Mouse (Mus musculus): ENCODE data around the gene Slc9a3r1. TPM values are rescaled to one million over a fixed set of nuclear protein-coding genes. Genes with fewer than 3 reads are reported as not detected.

Gene Slc9a3r1
- polyA plus RNA-seq, 1 experiment from 2014 or later: 60.5 TPM

GRCm38 (mm10) chr11:115161578-115162204, 1.4 kb upstream of the Slc9a3r1 start:
- ATAC-seq (ENCODE audit: low FRiP score): no peak
- WGBS: 65% methylated on average over 9 of the region's 9 CpGs
- peaks cover 55% of the 10 kb centered on the region for H3K27me3 ChIP-seq (ENCODE audit: control insufficient read depth, insufficient read depth, low read length)

GRCm38 (mm10) chr11:115162205-115162601, 938 bp upstream of the Slc9a3r1 start:
- Histone ChIP-seq H3K27ac (0 out of 2 replicates have a peak overlapping the region, but pooled peaks have one; percentile 48), H3K27me3 (ENCODE audit: control insufficient read depth, insufficient read depth, low read length) (peaks cover 51% of the 10 kb centered on the region)
- 24% methylated on average over 9 of the region's 9 CpGs for WGBS

More at GRCm38 (mm10) chr11:115161578-115162204, 1.4 kb upstream of the Slc9a3r1 start:
- Histone ChIP-seq H3K4me2 (replicated peaks) (no peak overlapping the region), H3K4me1 (replicated peaks; ENCODE audit: control insufficient read depth, insufficient read depth, low read length) (peaks cover 13% of the 10 kb centered on the region; the same call in 1 of the 2 replicates), H3K36me3 (replicated peaks; ENCODE audit: control insufficient read depth, insufficient read depth) (no peaks in the 10 kb centered on the region), H3K4me3 (replicated peaks; ENCODE audit: low read length) (no peak overlapping the region), H3K27ac (no peak overlapping the region), H3K9me3 (ENCODE audit: control insufficient read depth, low read length) (no peaks in the 10 kb centered on the region), H3K9ac (no peak overlapping the region)
- DNase-seq (ENCODE audit: low spot score): no peak

GRCm38 (mm10) chr11:115163568-115164150, 518 bp downstream of the Slc9a3r1 start:
- under 1% methylated on average over 47 of the region's 47 CpGs for WGBS
- H3K36me3 ChIP-seq (replicated peaks; ENCODE audit: control insufficient read depth, insufficient read depth): no peaks in the 10 kb centered on the region
- peak overlapping the region; percentile 20; the same call in 1 of the 2 replicates for H3K27ac ChIP-seq
- H3K9ac ChIP-seq: peak overlapping the region; percentile 60
- no peaks in the 10 kb centered on the region for H3K9me3 ChIP-seq (ENCODE audit: control insufficient read depth, low read length)
- H3K4me3 ChIP-seq (replicated peaks; ENCODE audit: low read length): peak overlapping the region; percentile 56
- peaks cover 13% of the 10 kb centered on the region; the same call in 1 of the 2 replicates for H3K4me1 ChIP-seq (replicated peaks; ENCODE audit: control insufficient read depth, insufficient read depth, low read length)
- H3K27me3 ChIP-seq (ENCODE audit: control insufficient read depth, insufficient read depth, low read length): peaks cover 51% of the 10 kb centered on the region
- peak overlapping the region; percentile 72 for H3K4me2 ChIP-seq (replicated peaks)
- DNase-seq (ENCODE audit: low spot score): no peak
- no peak; the same call in 1 of the 2 replicates for ATAC-seq (ENCODE audit: low FRiP score)

More at GRCm38 (mm10) chr11:115162205-115162601, 938 bp upstream of the Slc9a3r1 start:
- no peaks in the 10 kb centered on the region for H3K36me3 ChIP-seq (replicated peaks; ENCODE audit: control insufficient read depth, insufficient read depth)
- H3K9me3 ChIP-seq (ENCODE audit: control insufficient read depth, low read length): no peaks in the 10 kb centered on the region
- no peak overlapping the region for H3K9ac ChIP-seq
- H3K4me2 ChIP-seq (replicated peaks): peak overlapping the region; percentile 72
- peaks cover 13% of the 10 kb centered on the region; the same call in 1 of the 2 replicates for H3K4me1 ChIP-seq (replicated peaks; ENCODE audit: control insufficient read depth, insufficient read depth, low read length)
- no peak for DNase-seq (ENCODE audit: low spot score)
- H3K4me3 ChIP-seq (replicated peaks; ENCODE audit: low read length): peak overlapping the region; percentile 56; the same call in 1 of the 2 replicates
- no peak for ATAC-seq (ENCODE audit: low FRiP score)

- H3K9ac ChIP-seq: peak overlapping the region; percentile 60
- H3K27me3 ChIP-seq (ENCODE audit: control insufficient read depth, insufficient read depth, low read length): peaks cover 51% of the 10 kb centered on the region
- H3K4me3 ChIP-seq (replicated peaks; ENCODE audit: low read length): peak overlapping the region; percentile 56
- H3K4me1 ChIP-seq (replicated peaks; ENCODE audit: control insufficient read depth, insufficient read depth, low read length): peaks cover 13% of the 10 kb centered on the region; the same call in 1 of the 2 replicates
- 0% methylated on average over 14 of the region's 14 CpGs for WGBS
- no peaks in the 10 kb centered on the region for H3K9me3 ChIP-seq (ENCODE audit: control insufficient read depth, low read length)
- peak overlapping the region; percentile 72 for H3K4me2 ChIP-seq (replicated peaks)
- H3K27ac ChIP-seq: no peak overlapping the region
- no peak for DNase-seq (ENCODE audit: low spot score)
- no peaks in the 10 kb centered on the region for H3K36me3 ChIP-seq (replicated peaks; ENCODE audit: control insufficient read depth, insufficient read depth)
- ATAC-seq (ENCODE audit: low FRiP score): no peak
Measured at GRCm38 (mm10) chr11:115164341-115164975, 1.3 kb downstream of the Slc9a3r1 start.

GRCm38 (mm10) chr11:115164976-115165374, 1.8 kb downstream of the Slc9a3r1 start:
- ATAC-seq (ENCODE audit: low FRiP score) (no peak), DNase-seq (ENCODE audit: low spot score) (no peak)
- peak overlapping the region; percentile 60; the same call in 1 of the 2 replicates for H3K9ac ChIP-seq
- WGBS: 0% methylated on average over 9 of the region's 9 CpGs
- no peaks in the 10 kb centered on the region for H3K9me3 ChIP-seq (ENCODE audit: control insufficient read depth, low read length)
- peak overlapping the region; percentile 72 for H3K4me2 ChIP-seq (replicated peaks)
- no peak overlapping the region for H3K27ac ChIP-seq
- H3K4me1 ChIP-seq (replicated peaks; ENCODE audit: control insufficient read depth, insufficient read depth, low read length): peaks cover 13% of the 10 kb centered on the region; the same call in 1 of the 2 replicates
- no peaks in the 10 kb centered on the region for H3K36me3 ChIP-seq (replicated peaks; ENCODE audit: control insufficient read depth, insufficient read depth)
- H3K27me3 ChIP-seq (ENCODE audit: control insufficient read depth, insufficient read depth, low read length): peaks cover 51% of the 10 kb centered on the region
- H3K4me3 ChIP-seq (replicated peaks; ENCODE audit: low read length): peak overlapping the region; percentile 56

GRCm38 (mm10) chr11:115166776-115167175, 3.6 kb downstream of the Slc9a3r1 start:
- Histone ChIP-seq H3K9me3 (ENCODE audit: control insufficient read depth, low read length) (no peaks in the 10 kb centered on the region), H3K4me1 (replicated peaks; ENCODE audit: control insufficient read depth, insufficient read depth, low read length) (peaks cover 13% of the 10 kb centered on the region; the same call in 1 of the 2 replicates), H3K36me3 (replicated peaks; ENCODE audit: control insufficient read depth, insufficient read depth) (no peaks in the 10 kb centered on the region), H3K9ac (no peak overlapping the region), H3K27me3 (ENCODE audit: control insufficient read depth, insufficient read depth, low read length) (peaks cover 43% of the 10 kb centered on the region), H3K4me2 (replicated peaks) (no peak overlapping the region), H3K27ac (no peak overlapping the region), H3K4me3 (replicated peaks; ENCODE audit: low read length) (no peak overlapping the region)
- 97% methylated on average over 3 of the region's 3 CpGs for WGBS
- ATAC-seq (ENCODE audit: low FRiP score) (no peak), DNase-seq (ENCODE audit: low spot score) (no peak)

GRCm38 (mm10) chr11:115167631-115168249, 4.6 kb downstream of the Slc9a3r1 start:
- DNase-seq (ENCODE audit: low spot score) (no peak), ATAC-seq (ENCODE audit: low FRiP score) (no peak)
- WGBS: 90% methylated on average over 8 of the region's 8 CpGs
- peaks cover 33% of the 10 kb centered on the region for H3K27me3 ChIP-seq (ENCODE audit: control insufficient read depth, insufficient read depth, low read length)
- H3K9me3 ChIP-seq (ENCODE audit: control insufficient read depth, low read length): no peaks in the 10 kb centered on the region
- H3K27ac ChIP-seq: no peak overlapping the region
- H3K36me3 ChIP-seq (replicated peaks; ENCODE audit: control insufficient read depth, insufficient read depth): no peaks in the 10 kb centered on the region
- no peak overlapping the region for H3K4me3 ChIP-seq (replicated peaks; ENCODE audit: low read length)
- no peak overlapping the region for H3K4me2 ChIP-seq (replicated peaks)
- no peak overlapping the region for H3K9ac ChIP-seq
- H3K4me1 ChIP-seq (replicated peaks; ENCODE audit: control insufficient read depth, insufficient read depth, low read length): peaks cover 22% of the 10 kb centered on the region

- H3K27me3 ChIP-seq (ENCODE audit: control insufficient read depth, insufficient read depth, low read length): peaks cover 23% of the 10 kb centered on the region
- H3K9me3 ChIP-seq (ENCODE audit: control insufficient read depth, low read length): no peaks in the 10 kb centered on the region
- no peak overlapping the region for H3K4me3 ChIP-seq (replicated peaks; ENCODE audit: low read length)
- no peak overlapping the region for H3K4me2 ChIP-seq (replicated peaks)
- no peak overlapping the region for H3K27ac ChIP-seq
- peaks cover 23% of the 10 kb centered on the region for H3K4me1 ChIP-seq (replicated peaks; ENCODE audit: control insufficient read depth, insufficient read depth, low read length)
- no peak for ATAC-seq (ENCODE audit: low FRiP score)
- H3K36me3 ChIP-seq (replicated peaks; ENCODE audit: control insufficient read depth, insufficient read depth): no peaks in the 10 kb centered on the region
- DNase-seq (ENCODE audit: low spot score): no peak
- WGBS: 92% methylated on average over 4 of the region's 4 CpGs
- H3K9ac ChIP-seq: no peak overlapping the region
Measured at GRCm38 (mm10) chr11:115169430-115169829, 6.3 kb downstream of the Slc9a3r1 start.

GRCm38 (mm10) chr11:115171125-115171524, 8.0 kb downstream of the Slc9a3r1 start:
- H3K36me3 ChIP-seq (replicated peaks; ENCODE audit: control insufficient read depth, insufficient read depth): no peaks in the 10 kb centered on the region
- H3K27me3 ChIP-seq (ENCODE audit: control insufficient read depth, insufficient read depth, low read length): peaks cover 6% of the 10 kb centered on the region; the same call in 1 of the 2 replicates
- H3K9ac ChIP-seq: no peak overlapping the region
- no peak overlapping the region for H3K4me3 ChIP-seq (replicated peaks; ENCODE audit: low read length)
- peaks cover 28% of the 10 kb centered on the region for H3K4me1 ChIP-seq (replicated peaks; ENCODE audit: control insufficient read depth, insufficient read depth, low read length)
- H3K9me3 ChIP-seq (ENCODE audit: control insufficient read depth, low read length): no peaks in the 10 kb centered on the region
- ATAC-seq (ENCODE audit: low FRiP score): no peak
- no peak overlapping the region for H3K4me2 ChIP-seq (replicated peaks)
- H3K27ac ChIP-seq: no peak overlapping the region
- WGBS: 41% methylated on average over 8 of the region's 8 CpGs
- DNase-seq (ENCODE audit: low spot score): no peak

Measured in hindbrain, embryonic 14.5 days (tissue).